Mouse (Mus musculus): ENCODE measurements around the gene Pde4d.

Gene Pde4d

GRCm38 (mm10) chr13:109506754-109507153 lies 1057.0 kb downstream of the Pde4d start:
- DNase-seq (ENCODE audit: low spot score), result no peak

DNA sequence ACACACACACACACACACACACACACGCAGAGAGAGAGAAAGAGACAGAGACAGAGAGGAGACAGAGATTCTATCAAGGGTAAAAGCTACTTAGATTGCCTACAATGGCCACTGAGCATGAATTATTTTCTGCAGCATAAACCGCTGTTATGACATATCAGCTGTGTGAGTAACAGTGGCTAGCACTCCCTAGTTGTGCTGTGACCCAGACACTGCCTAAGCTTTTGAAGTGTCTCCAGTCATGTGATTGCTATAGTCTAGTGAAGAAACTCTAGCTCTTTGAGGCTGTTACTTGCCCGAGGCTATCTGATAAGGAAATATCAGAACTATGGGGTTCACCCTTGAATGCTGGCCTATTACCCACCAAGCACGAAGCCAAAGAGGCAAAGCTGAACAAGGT lies 1058.7 kb downstream of the Pde4d start:
- no peak for DNase-seq (ENCODE audit: low spot score)

- no peak for DNase-seq (ENCODE audit: low spot score)
These were observed 1068.4 kb downstream of the Pde4d start for GRCm38 (mm10) chr13:109518194-109518593.

DNA sequence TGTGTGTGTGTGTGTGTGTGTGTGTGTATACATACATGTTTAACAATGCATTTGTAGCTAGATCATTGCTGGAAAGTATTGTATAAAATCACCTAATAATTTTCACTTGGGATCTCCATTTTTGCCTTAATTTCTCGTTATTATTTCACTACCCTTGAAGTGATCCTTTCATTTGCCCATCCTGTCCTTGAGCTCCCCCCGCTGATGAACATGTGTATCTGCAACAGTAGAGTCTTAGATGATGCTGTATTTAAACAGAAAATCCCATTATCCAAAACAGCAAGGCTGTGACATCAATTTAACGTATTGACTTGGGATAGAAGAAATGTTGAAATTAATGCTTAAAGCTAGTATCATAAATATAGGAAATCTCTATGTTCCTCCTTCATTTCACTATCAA lies 1069.7 kb downstream of the Pde4d start:
- DNase-seq (ENCODE audit: low spot score), result peak; percentile 16

- no peak for DNase-seq (ENCODE audit: low spot score)
These were observed 1070.4 kb downstream of the Pde4d start for GRCm38 (mm10) chr13:109519966-109520646.

DNA sequence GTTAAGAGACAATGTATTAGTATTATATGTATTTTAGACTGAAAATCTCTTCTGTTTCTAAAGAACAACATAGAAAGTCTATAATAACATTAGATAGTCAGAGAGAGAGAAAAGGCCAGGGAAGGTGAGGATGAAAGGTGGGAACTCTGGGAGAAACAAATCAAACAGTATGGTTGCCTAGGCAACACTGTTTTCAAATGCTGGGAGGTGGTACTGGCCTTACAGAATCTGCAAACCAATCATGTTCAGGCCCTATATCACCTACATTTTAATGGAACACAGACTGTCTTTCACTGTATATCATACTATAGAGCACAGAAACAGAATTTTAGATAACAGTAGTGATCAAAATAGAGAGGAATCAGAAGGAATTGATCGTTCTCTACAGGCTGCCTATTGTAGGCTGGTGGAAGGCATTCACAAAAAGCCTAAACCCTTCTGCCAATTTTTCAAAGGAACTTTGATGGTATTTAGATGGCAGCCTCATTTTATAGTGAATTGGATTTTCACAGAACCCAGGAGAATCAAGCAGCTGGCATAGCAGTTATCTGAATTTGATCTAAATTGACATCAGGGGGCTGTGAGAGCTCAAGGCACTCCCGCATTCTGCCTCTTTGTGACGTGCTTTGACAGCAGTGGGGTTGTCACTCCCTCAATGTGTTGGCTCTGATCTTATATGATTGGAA lies 1084.2 kb downstream of the Pde4d start:
- no peak for DNase-seq (ENCODE audit: low spot score)

DNA sequence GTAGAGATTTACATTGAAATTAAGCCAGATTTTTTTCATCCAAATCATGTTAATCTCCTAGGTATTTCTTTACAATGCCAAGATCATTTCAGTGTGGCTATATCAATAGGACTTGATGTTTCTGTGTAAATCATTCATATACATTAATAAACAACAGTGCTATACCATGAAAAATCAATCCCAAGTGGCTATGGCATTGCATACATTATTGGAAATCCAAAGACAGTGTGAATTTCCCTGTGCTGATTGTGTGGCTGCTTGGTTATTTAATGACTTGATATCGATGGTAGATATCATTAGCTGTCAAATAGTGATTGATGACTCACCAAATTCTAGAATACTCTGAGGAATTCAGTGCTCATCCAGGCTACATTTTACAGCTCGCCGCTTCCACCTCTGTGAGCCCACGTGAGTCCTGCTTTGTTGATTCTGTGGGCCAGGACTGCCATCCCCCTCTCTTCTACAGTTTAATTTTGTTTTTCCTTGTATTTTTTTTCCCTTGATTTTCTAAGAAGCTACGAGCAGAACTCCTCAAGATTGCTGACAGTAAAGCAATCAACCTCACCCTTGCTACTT lies 1085.0 kb downstream of the Pde4d start:
- no peak for DNase-seq (ENCODE audit: low spot score)

GRCm38 (mm10) chr13:109536636-109537035 lies 1086.9 kb downstream of the Pde4d start:
- DNase-seq (ENCODE audit: low spot score), result peak; percentile 12

DNA sequence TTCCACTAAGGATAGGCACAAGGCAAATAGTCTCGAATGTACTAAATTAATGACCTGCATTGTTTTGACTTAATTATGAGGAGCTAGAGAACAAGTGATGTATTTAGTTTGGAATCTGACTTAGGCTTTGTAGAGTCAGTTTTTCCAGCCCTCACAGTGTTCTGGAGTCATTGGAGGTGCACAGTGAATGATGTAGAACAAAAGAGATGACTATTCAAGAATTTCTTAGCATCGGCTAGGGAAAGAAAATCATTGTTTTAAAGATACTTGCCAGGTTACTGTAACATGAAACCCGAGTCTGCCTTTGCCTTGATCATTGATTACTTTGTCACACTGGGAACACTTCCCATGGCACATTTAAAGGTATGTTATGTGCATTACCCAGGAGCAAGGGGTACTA lies 1089.6 kb downstream of the Pde4d start:
- no peak for DNase-seq (ENCODE audit: low spot score)

- DNase-seq (ENCODE audit: low spot score), result no peak
These were observed 1094.9 kb downstream of the Pde4d start for GRCm38 (mm10) chr13:109544646-109545045.

GRCm38 (mm10) chr13:109546337-109546736 lies 1096.6 kb downstream of the Pde4d start:
- no peak for DNase-seq (ENCODE audit: low spot score)

- DNase-seq (ENCODE audit: low spot score), result no peak
These were observed 1097.3 kb downstream of the Pde4d start for GRCm38 (mm10) chr13:109547006-109547587.

GRCm38 (mm10) chr13:109547700-109548099 lies 1098.0 kb downstream of the Pde4d start:
- DNase-seq (ENCODE audit: low spot score), result peak; percentile 92

DNA sequence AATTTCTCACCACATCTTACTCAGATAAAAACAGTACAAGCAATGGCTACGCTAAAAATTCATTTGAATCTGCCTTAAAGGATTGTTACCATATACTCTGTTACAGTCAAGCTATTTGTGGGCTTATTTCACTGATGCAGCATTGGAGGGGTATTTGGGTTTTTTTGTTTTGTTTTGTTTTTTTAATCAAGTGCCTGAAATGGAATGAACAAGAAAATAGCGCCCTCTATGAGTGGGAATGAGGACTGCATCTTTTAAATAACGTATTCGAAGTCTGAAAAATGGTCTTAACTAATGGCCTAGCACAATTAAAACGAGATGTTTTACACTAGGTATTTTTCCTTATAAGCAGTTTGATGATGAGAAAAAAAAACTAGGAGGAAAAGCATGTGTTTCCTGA lies 1098.5 kb downstream of the Pde4d start:
- DNase-seq (ENCODE audit: low spot score), result no peak

- no peak for DNase-seq (ENCODE audit: low spot score)
These were observed 1099.2 kb downstream of the Pde4d start for GRCm38 (mm10) chr13:109548771-109549555.

DNA sequence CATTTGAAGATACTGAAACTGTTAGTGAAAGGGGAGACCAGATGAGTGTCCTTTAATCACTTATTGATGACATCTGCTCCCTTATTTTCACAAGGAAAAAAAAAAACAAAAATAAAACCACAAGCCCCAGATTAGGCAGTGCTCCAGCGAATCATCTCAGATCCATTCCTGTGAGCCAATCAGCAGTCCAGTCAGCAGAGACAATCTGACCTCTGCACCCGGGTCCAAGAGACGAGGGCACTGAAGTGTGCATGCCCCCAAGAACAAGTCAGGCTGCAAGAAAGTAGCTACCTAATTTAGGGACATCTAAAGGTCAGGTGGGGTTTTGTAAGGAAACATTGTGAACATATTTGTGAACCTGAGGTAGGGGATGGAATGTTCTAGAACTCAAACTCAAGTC lies 1102.1 kb downstream of the Pde4d start:
- no peak for DNase-seq (ENCODE audit: low spot score)

- DNase-seq (ENCODE audit: low spot score), result no peak
These were observed 1105.8 kb downstream of the Pde4d start for GRCm38 (mm10) chr13:109555513-109555912.

- no peak for DNase-seq (ENCODE audit: low spot score)
These were observed 1107.1 kb downstream of the Pde4d start for GRCm38 (mm10) chr13:109556853-109557252.

GRCm38 (mm10) chr13:109558341-109559257 lies 1108.9 kb downstream of the Pde4d start:
- peak; percentile 68 for DNase-seq (ENCODE audit: low spot score)

DNA sequence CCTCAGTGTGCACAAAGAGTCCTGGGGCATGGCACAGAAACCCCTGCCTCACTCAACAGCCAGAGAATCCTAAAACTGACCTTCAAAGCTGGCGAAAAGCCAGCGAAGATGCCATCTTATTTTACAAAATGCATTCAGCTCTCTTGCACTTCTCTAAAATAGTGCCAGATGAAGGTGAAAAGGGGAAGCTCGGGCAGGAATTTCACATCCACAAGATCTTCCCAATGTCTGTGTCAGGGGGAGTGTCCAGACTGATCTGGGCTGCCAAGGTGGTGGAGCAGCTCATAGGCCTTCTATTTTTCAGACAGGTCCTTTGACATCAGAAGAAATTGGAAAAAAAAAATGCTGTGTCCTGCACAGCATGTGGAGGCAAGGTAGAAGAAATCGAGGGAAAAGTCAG lies 1110.5 kb downstream of the Pde4d start:
- DNase-seq (ENCODE audit: low spot score), result no peak
